Mouse (Mus musculus) retina, embryonic 14.5 days (tissue): ENCODE data around the gene Aldh3b3.
A peak's percentile ranks its signal among the peaks of the same experiment; 100 is the strongest.

Source experiments
- DNase-seq: peaks from one replicate; pipeline ENCODE4 v3.0.0-alpha.2; 2015; ENCODE audit warnings: low spot score

The Aldh3b3 gene

GRCm38 (mm10) chr19:4001752-4002151, 43.3 kb downstream of the Aldh3b3 start:
- DNase-seq, result no peak

GRCm38 (mm10) chr19:4003112-4003511, 44.7 kb downstream of the Aldh3b3 start, which contains the start of gene Doc2g:
Gene Doc2g, plus strand, starts transcription at chr19:4003313.
- no peak for DNase-seq

GRCm38 (mm10) chr19:4003641-4004040, 45.2 kb downstream of the Aldh3b3 start:
- no peak for DNase-seq

GRCm38 (mm10) chr19:4004331-4004730, 45.9 kb downstream of the Aldh3b3 start:
- no peak for DNase-seq

GRCm38 (mm10) chr19:4005091-4005490, 46.6 kb downstream of the Aldh3b3 start:
- DNase-seq, result no peak

DNA sequence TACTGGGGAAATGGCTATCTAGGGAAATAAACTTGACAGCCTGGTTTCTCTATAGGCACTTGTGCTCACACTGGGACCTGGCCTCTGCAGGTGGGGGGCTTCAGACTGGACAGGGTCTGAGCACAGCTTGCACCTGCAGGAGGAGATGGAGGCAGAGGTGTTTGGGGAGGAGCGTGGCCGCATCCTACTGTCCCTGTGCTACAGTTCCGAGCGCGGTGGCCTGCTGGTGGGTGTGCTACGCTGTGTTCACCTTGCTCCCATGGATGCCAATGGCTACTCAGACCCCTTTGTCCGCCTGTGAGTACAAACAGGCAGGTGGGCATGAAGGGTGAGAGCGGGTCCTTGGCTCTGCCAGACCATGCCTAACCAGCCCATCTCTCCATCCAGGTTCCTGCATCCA, 47.5 kb downstream of the Aldh3b3 start:
- DNase-seq, result no peak

- DNase-seq, result no peak
Measured at GRCm38 (mm10) chr19:4011086-4011485, 52.6 kb downstream of the Aldh3b3 start.

DNA sequence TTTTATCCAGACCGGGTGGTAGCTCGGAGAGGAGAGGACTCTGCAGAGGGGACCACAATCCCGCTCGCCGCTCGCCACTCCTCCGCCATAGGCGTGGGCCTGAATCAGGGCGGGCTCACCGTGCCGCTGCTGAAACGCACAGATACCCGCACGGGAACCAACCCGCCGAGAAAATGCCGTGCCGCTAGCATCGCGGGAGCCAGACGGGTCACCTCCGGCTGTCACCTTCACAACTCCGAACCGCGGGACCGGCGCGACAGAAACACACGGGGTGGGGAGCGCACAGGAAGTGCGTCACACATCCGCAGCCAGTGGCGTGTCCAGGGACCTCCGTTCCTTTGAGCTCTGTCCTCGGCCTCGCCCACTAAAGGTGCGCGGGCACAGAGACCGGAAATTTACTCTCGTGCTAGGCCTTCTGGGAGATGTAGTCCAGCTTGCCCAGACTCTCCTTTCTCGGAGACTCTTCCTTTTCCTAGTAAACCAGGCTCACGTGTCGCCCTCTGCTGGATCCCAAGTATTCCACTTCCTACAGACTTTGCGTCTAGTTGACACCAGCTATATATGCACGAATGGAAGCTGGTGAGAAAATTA, 54.1 kb downstream of the Aldh3b3 start, which contains the start of gene Ndufv1:
Gene Ndufv1, minus strand, starts transcription at position 375 of the 591 bp plus-strand sequence.
- peak; percentile 99 for DNase-seq

GRCm38 (mm10) chr19:4013066-4013465, 54.6 kb downstream of the Aldh3b3 start:
- DNase-seq, result no peak

- no peak for DNase-seq
Measured at GRCm38 (mm10) chr19:4014802-4015201, 56.4 kb downstream of the Aldh3b3 start.

DNA sequence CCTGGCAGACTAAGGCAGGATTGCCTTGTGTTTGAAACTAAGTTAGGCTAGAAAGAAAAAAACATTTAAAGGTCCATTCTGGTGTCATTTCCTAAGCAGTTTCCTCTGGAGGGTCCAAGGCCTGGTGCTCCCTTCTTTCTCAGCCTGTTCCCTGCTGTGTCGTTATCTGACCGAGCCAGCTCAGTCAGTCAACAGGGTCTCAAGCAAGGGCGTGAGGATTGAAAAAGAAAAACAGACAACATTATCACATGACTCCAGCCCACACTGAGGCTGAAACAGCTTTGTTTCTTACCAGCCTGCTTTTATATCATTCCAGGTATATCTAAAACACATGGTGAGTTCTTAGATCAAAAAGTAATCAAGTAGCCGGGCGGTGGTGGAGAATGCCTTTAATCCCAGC, 57.2 kb downstream of the Aldh3b3 start:
- DNase-seq, result no peak

- DNase-seq, result no peak
Measured at GRCm38 (mm10) chr19:4017921-4018587, 59.6 kb downstream of the Aldh3b3 start.

GRCm38 (mm10) chr19:4018743-4019583, 60.5 kb downstream of the Aldh3b3 start:
- DNase-seq, result peak; percentile 86
